In genomic region chr7:142095183-142095931, GRCm38 (mm10) we compare ENCODE assay signal across 8 mouse cellular contexts. TPM values are rescaled to one million over a fixed set of nuclear protein-coding genes. Genes with fewer than 3 reads are reported as not detected.
A peak's percentile ranks its signal among the peaks of the same experiment; 100 is the strongest.
DNase-seq lines count a peak whose midpoint lies in the region; ATAC-seq lines count a peak whose summit lies in the region.

Gene Dusp8 (minus strand): TSS chr7:142095843.

- peaks cover 30% of the 10 kb centered on the region for H3K4me1 ChIP-seq in megakaryocyte, embryonic 14.5 days

- H3K27me3 ChIP-seq in megakaryocyte, embryonic 14.5 days (replicated peaks): peaks cover 94% of the 10 kb centered on the region

- no peaks in the 10 kb centered on the region for H3K9me3 ChIP-seq in megakaryocyte, embryonic 14.5 days

- peak; percentile 95 for DNase-seq in adrenal gland, adult 2 months
- peak; percentile 93 for DNase-seq in embryo, embryonic 11 days
- DNase-seq in gastrocnemius, postnatal 25 days: peak; percentile 89
- peak; percentile 81 to 95 for DNase-seq in left cerebral cortex, adult 9 months (ENCODE audit: low spot score in 2 of 2)
- DNase-seq in right cerebral cortex, adult 2 months (ENCODE audit: low spot score in 2 of 2): peak; percentile 94
- peak; percentile 67 for DNase-seq in urinary bladder, postnatal 10 days (ENCODE audit: low spot score)

- peak; percentile 92 for ATAC-seq in inflammation-experienced regulatory T-cells, adult 6 months

- H3K36me3 ChIP-seq in megakaryocyte, embryonic 14.5 days (replicated peaks; ENCODE audit: low read length): no peaks in the 10 kb centered on the region

- H3K4me3 ChIP-seq in megakaryocyte, embryonic 14.5 days (replicated peaks): peak within 1 kb of the TSS; percentile 91

RNA-seq across cellular contexts. Expression of gene Dusp8, which starts in this region (rescaled TPM):
- total RNA-seq in adrenal gland, adult 2 months (2021): 10 to 100 TPM; 11.1 to 15.9 TPM
- polyA plus RNA-seq in adrenal gland, adult 2 months (2012; rRNA removed): 10.7 and 13.2 TPM in 2 replicates
- 10 to 100 TPM; 16.8 to 46.3 TPM for total RNA-seq in gastrocnemius, postnatal 25 days (2021)
- not detected for polyA plus RNA-seq in inflammation-experienced regulatory T-cells, adult 6 months (2017; shearing (Covaris generic))
- polyA plus RNA-seq in megakaryocyte, embryonic 14.5 days (2012; ENCODE audit: insufficient read depth, low replicate concordance): 0.07 and 3.6 TPM in 2 replicates

Comparison
In these comparisons a context has a peak if more than half of its experiments do, and no peak if none do; other contexts are left out.
1. Peak in every context shown above with its lines: DNase-seq, ATAC-seq and H3K4me3 ChIP-seq.
2. Peak in ATAC-seq in inflammation-experienced regulatory T-cells, adult 6 months; RNA of the gene not detected or under 1 TPM.